Mouse (Mus musculus): ENCODE measurements around the gene Cdc37l1. TPM values are rescaled to one million over a fixed set of nuclear protein-coding genes. Genes with fewer than 3 reads are reported as not detected.

Cdc37l1 gene
- polyA plus RNA-seq, 1 experiment from 2014 or later = 62.3 TPM

GRCm38 (mm10) chr19:29058741-29059140 is 68.6 kb downstream of the Cdc37l1 start:
- ATAC-seq (ENCODE audit: low FRiP score, low TSS enrichment) = no peak
- no peaks in the 10 kb centered on the region for H3K27me3 ChIP-seq (ENCODE audit: control insufficient read depth, insufficient read depth, low read length)
- WGBS = 93% methylated on average over 5 of the region's 5 CpGs
- H3K9me3 ChIP-seq (ENCODE audit: control insufficient read depth, low read length) = no peaks in the 10 kb centered on the region
- no peak overlapping the region for H3K4me2 ChIP-seq (ENCODE audit: low read length)
- H3K4me1 ChIP-seq (ENCODE audit: control insufficient read depth, insufficient read depth, low read length) = no peaks in the 10 kb centered on the region
- no peak overlapping the region for H3K9ac ChIP-seq (replicated peaks; ENCODE audit: low read length)
- H3K27ac ChIP-seq (replicated peaks; ENCODE audit: low read depth, low read length) = no peak overlapping the region
- DNase-seq = no peak
- no peaks in the 10 kb centered on the region for H3K36me3 ChIP-seq (ENCODE audit: control insufficient read depth, insufficient read depth, low read length)
- no peak overlapping the region for H3K4me3 ChIP-seq (replicated peaks; ENCODE audit: low read depth, low read length)

GRCm38 (mm10) chr19:29059688-29060087 is 69.5 kb downstream of the Cdc37l1 start:
- WGBS = 82% methylated on average over 2 of the region's 2 CpGs
- Histone ChIP-seq H3K36me3 (ENCODE audit: control insufficient read depth, insufficient read depth, low read length) (no peaks in the 10 kb centered on the region), H3K4me1 (ENCODE audit: control insufficient read depth, insufficient read depth, low read length) (no peaks in the 10 kb centered on the region), H3K27me3 (ENCODE audit: control insufficient read depth, insufficient read depth, low read length) (no peaks in the 10 kb centered on the region), H3K4me3 (replicated peaks; ENCODE audit: low read depth, low read length) (no peak overlapping the region), H3K9me3 (ENCODE audit: control insufficient read depth, low read length) (no peaks in the 10 kb centered on the region), H3K4me2 (ENCODE audit: low read length) (no peak overlapping the region), H3K9ac (replicated peaks; ENCODE audit: low read length) (no peak overlapping the region), H3K27ac (replicated peaks; ENCODE audit: low read depth, low read length) (no peak overlapping the region)
- DNase-seq (no peak), ATAC-seq (ENCODE audit: low FRiP score, low TSS enrichment) (no peak)

GRCm38 (mm10) chr19:29060299-29060698 is 70.1 kb downstream of the Cdc37l1 start:
- Histone ChIP-seq H3K9me3 (ENCODE audit: control insufficient read depth, low read length) (no peaks in the 10 kb centered on the region), H3K27ac (replicated peaks; ENCODE audit: low read depth, low read length) (no peak overlapping the region), H3K36me3 (ENCODE audit: control insufficient read depth, insufficient read depth, low read length) (no peaks in the 10 kb centered on the region), H3K4me1 (ENCODE audit: control insufficient read depth, insufficient read depth, low read length) (no peaks in the 10 kb centered on the region), H3K27me3 (ENCODE audit: control insufficient read depth, insufficient read depth, low read length) (no peaks in the 10 kb centered on the region), H3K4me3 (replicated peaks; ENCODE audit: low read depth, low read length) (no peak overlapping the region), H3K4me2 (ENCODE audit: low read length) (no peak overlapping the region), H3K9ac (replicated peaks; ENCODE audit: low read length) (no peak overlapping the region)
- 10% methylated on average over 6 of the region's 6 CpGs for WGBS
- DNase-seq (no peak), ATAC-seq (ENCODE audit: low FRiP score, low TSS enrichment) (no peak)

- ATAC-seq (ENCODE audit: low FRiP score, low TSS enrichment) = no peak
- H3K27me3 ChIP-seq (ENCODE audit: control insufficient read depth, insufficient read depth, low read length) = no peaks in the 10 kb centered on the region
- 69% methylated on average over 5 of the region's 5 CpGs for WGBS
Measured at GRCm38 (mm10) chr19:29063009-29063408, 72.9 kb downstream of the Cdc37l1 start.

GRCm38 (mm10) chr19:29063577-29064363 is 73.6 kb downstream of the Cdc37l1 start:
- H3K4me2 ChIP-seq (ENCODE audit: low read length) = peak overlapping the region; percentile 41
- WGBS = 19% methylated on average over 18 of the region's 18 CpGs
- no peaks in the 10 kb centered on the region for H3K36me3 ChIP-seq (ENCODE audit: control insufficient read depth, insufficient read depth, low read length)
- H3K4me3 ChIP-seq (replicated peaks; ENCODE audit: low read depth, low read length) = no peak overlapping the region
- peak; percentile 97 for DNase-seq
- ATAC-seq (ENCODE audit: low FRiP score, low TSS enrichment) = peak; percentile 87
- H3K4me1 ChIP-seq (ENCODE audit: control insufficient read depth, insufficient read depth, low read length) = no peaks in the 10 kb centered on the region
- H3K27ac ChIP-seq (replicated peaks; ENCODE audit: low read depth, low read length) = no peak overlapping the region
- no peak overlapping the region for H3K9ac ChIP-seq (replicated peaks; ENCODE audit: low read length)
- H3K27me3 ChIP-seq (ENCODE audit: control insufficient read depth, insufficient read depth, low read length) = no peaks in the 10 kb centered on the region
- H3K9me3 ChIP-seq (ENCODE audit: control insufficient read depth, low read length) = no peaks in the 10 kb centered on the region

More at GRCm38 (mm10) chr19:29063009-29063408, 72.9 kb downstream of the Cdc37l1 start:
- DNase-seq = no peak
- H3K9ac ChIP-seq (replicated peaks; ENCODE audit: low read length) = no peak overlapping the region
- no peaks in the 10 kb centered on the region for H3K9me3 ChIP-seq (ENCODE audit: control insufficient read depth, low read length)
- no peaks in the 10 kb centered on the region for H3K36me3 ChIP-seq (ENCODE audit: control insufficient read depth, insufficient read depth, low read length)
- H3K4me2 ChIP-seq (ENCODE audit: low read length) = no peak overlapping the region
- H3K4me3 ChIP-seq (replicated peaks; ENCODE audit: low read depth, low read length) = no peak overlapping the region
- no peaks in the 10 kb centered on the region for H3K4me1 ChIP-seq (ENCODE audit: control insufficient read depth, insufficient read depth, low read length)
- no peak overlapping the region for H3K27ac ChIP-seq (replicated peaks; ENCODE audit: low read depth, low read length)

GRCm38 (mm10) chr19:29064451-29065102 is 74.4 kb downstream of the Cdc37l1 start:
- ATAC-seq (ENCODE audit: low FRiP score, low TSS enrichment) = no peak; the same call in 1 of the 2 replicates
- Histone ChIP-seq H3K27me3 (ENCODE audit: control insufficient read depth, insufficient read depth, low read length) (no peaks in the 10 kb centered on the region), H3K4me1 (ENCODE audit: control insufficient read depth, insufficient read depth, low read length) (no peaks in the 10 kb centered on the region), H3K36me3 (ENCODE audit: control insufficient read depth, insufficient read depth, low read length) (no peaks in the 10 kb centered on the region), H3K4me3 (replicated peaks; ENCODE audit: low read depth, low read length) (no peak overlapping the region), H3K9me3 (ENCODE audit: control insufficient read depth, low read length) (no peaks in the 10 kb centered on the region), H3K4me2 (ENCODE audit: low read length) (no peak overlapping the region; the same call in 1 of the 2 replicates), H3K9ac (replicated peaks; ENCODE audit: low read length) (no peak overlapping the region), H3K27ac (replicated peaks; ENCODE audit: low read depth, low read length) (no peak overlapping the region)
- 73% methylated on average over 9 of the region's 9 CpGs for WGBS
- DNase-seq = no peak

GRCm38 (mm10) chr19:29066981-29067471 is 76.9 kb downstream of the Cdc37l1 start:
- H3K4me1 ChIP-seq (ENCODE audit: control insufficient read depth, insufficient read depth, low read length) = no peaks in the 10 kb centered on the region
- H3K27ac ChIP-seq (replicated peaks; ENCODE audit: low read depth, low read length) = no peak overlapping the region
- DNase-seq = no peak
- H3K27me3 ChIP-seq (ENCODE audit: control insufficient read depth, insufficient read depth, low read length) = no peaks in the 10 kb centered on the region
- no peak overlapping the region for H3K9ac ChIP-seq (replicated peaks; ENCODE audit: low read length)
- 22% methylated on average over 11 of the region's 11 CpGs for WGBS
- H3K36me3 ChIP-seq (ENCODE audit: control insufficient read depth, insufficient read depth, low read length) = no peaks in the 10 kb centered on the region
- ATAC-seq (ENCODE audit: low FRiP score, low TSS enrichment) = no peak
- no peak overlapping the region for H3K4me3 ChIP-seq (replicated peaks; ENCODE audit: low read depth, low read length)
- H3K4me2 ChIP-seq (ENCODE audit: low read length) = peak overlapping the region; percentile 27
- H3K9me3 ChIP-seq (ENCODE audit: control insufficient read depth, low read length) = no peaks in the 10 kb centered on the region

GRCm38 (mm10) chr19:29069195-29069594 is 79.0 kb downstream of the Cdc37l1 start:
- ATAC-seq (ENCODE audit: low FRiP score, low TSS enrichment) (no peak), DNase-seq (no peak)
- Histone ChIP-seq H3K9me3 (ENCODE audit: control insufficient read depth, low read length) (no peaks in the 10 kb centered on the region), H3K4me2 (ENCODE audit: low read length) (no peak overlapping the region), H3K4me3 (replicated peaks; ENCODE audit: low read depth, low read length) (no peak overlapping the region), H3K27ac (replicated peaks; ENCODE audit: low read depth, low read length) (no peak overlapping the region), H3K4me1 (ENCODE audit: control insufficient read depth, insufficient read depth, low read length) (no peaks in the 10 kb centered on the region), H3K36me3 (ENCODE audit: control insufficient read depth, insufficient read depth, low read length) (no peaks in the 10 kb centered on the region), H3K9ac (replicated peaks; ENCODE audit: low read length) (no peak overlapping the region), H3K27me3 (ENCODE audit: control insufficient read depth, insufficient read depth, low read length) (no peaks in the 10 kb centered on the region)
- WGBS = 81% methylated on average over 5 of the region's 5 CpGs
